Mouse (Mus musculus) urinary bladder, adult 18-20 months (tissue): Measurements from ENCODE around the gene Rnf34.
A peak's percentile ranks its signal among the peaks of the same experiment; 100 is the strongest.

Source experiments
- DNase-seq, 2 experiments: peaks; one replicate each; pipeline ENCODE4 v3.0.0; 2022; ENCODE audit warnings: low spot score in 2 of 2, mixed read lengths in 2 of 2

The Rnf34 gene

GRCm38 (mm10) chr5:122899777-122900557 is 50.1 kb downstream of the Rnf34 start:
- peak; percentile 83 for DNase-seq

- DNase-seq = no peak
These were observed 50.8 kb downstream of the Rnf34 start for GRCm38 (mm10) chr5:122900558-122901171.

GRCm38 (mm10) chr5:122901179-122901578 is 51.3 kb downstream of the Rnf34 start:
- DNase-seq = no peak

- no peak for DNase-seq
These were observed 51.8 kb downstream of the Rnf34 start for GRCm38 (mm10) chr5:122901666-122902065.

DNA sequence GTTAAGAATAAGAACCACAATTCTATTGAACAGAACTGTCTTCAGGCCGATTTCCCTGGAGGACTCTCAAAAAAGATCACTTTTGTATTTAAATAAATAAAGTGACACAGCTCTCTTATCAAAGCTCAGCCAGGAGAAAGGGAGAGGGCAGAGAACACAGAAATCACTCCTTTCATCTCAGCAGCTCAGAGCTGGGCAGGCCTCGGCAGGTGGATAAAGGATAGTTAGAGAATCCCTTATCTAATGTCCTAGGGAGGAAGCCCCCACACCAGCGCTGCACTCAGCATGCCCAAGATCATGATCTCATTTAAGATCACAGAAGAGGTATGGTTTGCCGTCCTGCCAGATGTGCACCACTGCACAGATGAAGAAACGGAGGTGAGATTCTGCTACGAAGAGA is 52.4 kb downstream of the Rnf34 start:
- no peak for DNase-seq

DNA sequence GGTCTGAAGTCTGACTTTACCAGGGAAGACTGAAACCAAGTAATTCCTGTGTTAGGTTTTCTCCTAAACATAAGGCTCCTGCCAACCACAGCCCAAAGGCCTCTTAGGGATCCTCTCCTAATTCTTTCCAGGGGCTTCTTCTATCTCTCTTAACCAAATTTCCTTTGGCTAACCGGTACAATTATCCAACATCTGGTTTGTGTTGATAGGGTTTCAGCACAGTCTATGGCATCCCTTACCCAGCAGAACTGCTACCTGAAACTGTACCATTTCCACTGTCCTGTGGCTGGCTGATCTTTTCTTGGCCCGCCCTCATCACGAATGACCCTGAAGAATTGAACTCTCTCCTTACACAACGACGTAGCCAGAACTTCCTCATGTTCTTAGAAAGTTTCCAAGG is 53.3 kb downstream of the Rnf34 start:
- no peak for DNase-seq

DNA sequence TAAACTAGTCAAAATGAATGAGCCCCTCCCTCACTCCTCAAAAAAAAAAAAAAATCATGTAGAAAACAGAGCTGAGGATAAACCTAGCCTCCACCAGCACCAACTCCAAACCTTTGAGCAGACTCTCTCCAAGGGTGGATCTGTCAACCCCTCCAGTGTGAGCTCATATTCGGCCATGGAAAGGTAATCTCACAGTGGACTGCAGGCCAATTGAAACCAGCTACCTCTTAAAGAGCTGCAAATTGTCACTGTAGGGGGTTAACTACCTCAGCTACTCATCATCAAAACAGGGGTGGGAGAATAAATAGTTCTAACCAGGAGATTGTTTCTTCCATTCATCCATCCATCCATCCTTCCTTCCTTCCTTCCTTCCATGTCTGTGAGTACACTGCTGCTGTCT is 57.3 kb downstream of the Rnf34 start:
- no peak for DNase-seq

- no peak for DNase-seq
These were observed 58.2 kb downstream of the Rnf34 start for GRCm38 (mm10) chr5:122908001-122908400.

- DNase-seq = no peak
These were observed 59.6 kb downstream of the Rnf34 start for GRCm38 (mm10) chr5:122909481-122909880.

- no peak for DNase-seq
These were observed 63.0 kb downstream of the Rnf34 start for GRCm38 (mm10) chr5:122912863-122913262.

DNA sequence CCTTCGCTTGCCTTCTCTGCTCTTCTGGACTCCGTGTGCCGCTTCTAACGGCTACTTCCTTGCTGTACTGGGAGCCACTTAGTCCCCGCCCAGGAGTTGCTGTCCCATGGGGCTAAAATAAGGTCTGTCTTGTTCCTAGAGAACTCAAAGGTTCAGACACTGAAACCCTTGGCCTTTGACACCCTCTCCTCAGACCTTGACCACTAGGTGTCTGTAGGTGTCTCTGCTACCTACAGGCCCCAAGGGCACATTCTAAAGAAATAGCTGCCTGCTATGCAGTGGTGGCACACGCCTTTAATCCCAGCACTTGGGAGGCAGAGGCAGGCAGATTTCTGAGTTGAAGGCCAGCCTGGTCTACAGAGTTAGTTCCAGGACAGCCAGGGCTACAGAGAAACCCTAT is 66.3 kb downstream of the Rnf34 start:
- no peak for DNase-seq

DNA sequence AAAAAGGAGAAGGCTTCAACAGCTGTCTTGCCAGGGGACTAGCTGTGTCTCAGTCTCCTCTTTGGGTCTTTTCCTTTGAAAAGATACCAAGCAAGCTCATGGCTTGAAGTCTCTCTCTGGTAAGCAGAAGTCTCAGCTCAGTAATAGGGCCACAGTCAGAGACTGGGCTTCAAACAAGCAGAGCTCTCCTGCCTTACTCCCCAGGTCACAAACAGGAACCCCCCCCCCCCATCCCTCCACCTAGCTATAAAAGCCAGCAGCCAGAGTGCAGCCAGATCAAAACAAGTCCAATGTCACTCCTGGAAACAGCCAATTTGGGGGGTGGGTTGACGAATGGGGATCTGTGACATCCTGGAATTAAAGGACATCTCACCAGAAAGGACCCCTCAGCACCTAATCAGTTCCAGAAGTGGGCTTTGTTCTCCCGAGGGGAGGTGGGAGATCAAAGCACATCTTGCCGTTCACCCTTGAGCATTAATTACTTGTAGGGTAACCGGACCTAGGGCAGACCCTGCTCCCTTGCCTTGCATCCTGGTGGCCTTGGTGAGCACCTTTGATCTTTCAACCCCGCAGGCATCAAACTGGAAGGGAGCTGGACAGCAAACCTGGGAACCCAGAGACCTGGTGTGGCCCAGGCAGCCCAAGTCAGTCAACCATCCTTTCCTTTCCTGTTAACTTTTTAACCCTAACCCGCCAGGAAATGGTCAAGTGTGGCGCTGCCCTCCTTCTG is 68.3 kb downstream of the Rnf34 start:
- DNase-seq = no peak

- no peak for DNase-seq
These were observed 70.7 kb downstream of the Rnf34 start for GRCm38 (mm10) chr5:122920557-122920956.
